Mouse (Mus musculus) limb, embryonic 14.5 days (tissue): ENCODE measurements around the gene Actr3b. TPM values are rescaled to one million over a fixed set of nuclear protein-coding genes. Genes with fewer than 3 reads are reported as not detected.

ENCODE experiments used
- ATAC-seq: fragments of 200-750 bp; cut with Nextera tagmentation; 2 replicates; pipeline ENCODE4 v1.8.0; 2017; ENCODE audit warnings: low read depth, moderate number of reproducible peaks, moderate TSS enrichment; ENCODE audit not compliant: low FRiP score
- DNase-seq: peaks from one replicate; pipeline ENCODE4 v3.0.0-alpha.2; 2015; ENCODE audit warnings: low spot score
- H3K27ac ChIP-seq: fragments of 300-500 bp; sonication (generic); replicated peaks from 2 replicates; pipeline ENCODE4 v1.5.1; 2014; ENCODE audit warnings: low read depth, mild to moderate bottlenecking, low read length, moderate library complexity, mixed read lengths
- H3K27me3 ChIP-seq: fragments of 300-500 bp; sonication (generic); 2 replicates; pipeline ENCODE4 v1.6.1; 2014; ENCODE audit warnings: low read length, mixed read lengths; ENCODE audit not compliant: control insufficient read depth, insufficient read depth
- H3K36me3 ChIP-seq: fragments of 300-500 bp; sonication (generic); 2 replicates; pipeline ENCODE4 v1.6.1; 2014; ENCODE audit warnings: mild to moderate bottlenecking, low read length, moderate library complexity, mixed read lengths; ENCODE audit not compliant: control insufficient read depth, insufficient read depth
- H3K4me1 ChIP-seq: fragments of 300-500 bp; sonication (generic); 2 replicates; pipeline ENCODE4 v1.6.1; 2014; ENCODE audit warnings: antibody characterized with exemption, low read length, mixed read lengths; ENCODE audit not compliant: control insufficient read depth, insufficient read depth
- H3K4me2 ChIP-seq: fragments of 300-500 bp; sonication (generic); replicated peaks from 2 replicates; pipeline ENCODE4 v1.6.1; 2014; ENCODE audit warnings: low read depth, mild to moderate bottlenecking, low read length, moderate library complexity; ENCODE audit not compliant: severe bottlenecking
- H3K4me3 ChIP-seq: fragments of 300-500 bp; sonication (generic); replicated peaks from 2 replicates; pipeline ENCODE4 v1.5.1; 2014; ENCODE audit warnings: low read length
- H3K9ac ChIP-seq: fragments of 300-500 bp; sonication (generic); 2 replicates; pipeline ENCODE4 v1.6.1; 2014; ENCODE audit warnings: mild to moderate bottlenecking, low read depth, low read length, moderate library complexity; ENCODE audit not compliant: severe bottlenecking
- H3K9me3 ChIP-seq: fragments of 300-500 bp; sonication (generic); 2 replicates; pipeline ENCODE4 v1.6.1; 2016; ENCODE audit warnings: low read length; ENCODE audit not compliant: control insufficient read depth
- POLR2A ChIP-seq: fragments of 200-500 bp; IDR thresholded peaks from 2 replicates; pipeline ENCODE4 v1.8.0; 2012; ENCODE audit warnings: inconsistent platforms, mild to moderate bottlenecking, moderate library complexity, borderline replicate concordance; ENCODE audit not compliant: insufficient read depth, insufficient read length; ENCODE audit errors: extremely low read depth
- WGBS: fragments of 180-500 bp; shearing (Covaris S2); extraction: QIAGEN DNeasy Blood & Tissue Kit; methylation state at CpG from one replicate; pipeline ENCODE4 v1.1.7; 2014; 5-methylcytosine and 5-hydroxymethylcytosine counted together
- polyA plus RNA-seq, 2 experiments: library from polyadenylated mRNA; depleted of rRNA in 1 of 2; stranded (reverse) in 1 of 2; unstranded in 1 of 2; fragments of >200 nt; fragmentation: Nextera tagmentation in 1 of 2; extraction: Ambion mirVana in 1 of 2; gene quantifications; 2 replicates each; pipeline versions ENCODE4 v1.2.1 to v1.2.3; 2012 to 2014

Gene Actr3b
- polyA plus RNA-seq, 2 experiments: 2.3 to 4.6 TPM

DNA sequence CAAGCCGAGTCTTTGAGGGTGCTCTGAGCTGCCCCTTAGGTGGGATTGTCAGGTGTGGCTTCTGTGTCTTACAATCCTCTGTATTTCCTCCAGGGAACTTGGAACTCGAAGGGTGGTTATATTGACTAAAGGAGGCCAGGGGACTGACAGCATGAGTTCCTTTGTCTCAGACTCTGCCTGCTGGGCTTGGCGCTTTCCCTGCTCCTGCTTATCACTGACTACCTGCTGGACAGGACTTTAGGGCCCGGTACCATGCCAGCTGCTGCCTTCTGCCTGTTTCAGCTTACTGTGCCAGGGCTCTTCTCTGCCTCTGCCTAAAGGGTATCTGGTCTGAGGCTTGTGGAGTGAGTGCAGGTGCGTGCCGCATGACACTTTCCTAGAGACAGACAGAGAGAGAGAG lies 53.1 kb downstream of the Actr3b start:
- Histone ChIP-seq H3K9me3 (no peaks in the 10 kb centered on the region), H3K4me2 (no peak overlapping the region), H3K36me3 (no peaks in the 10 kb centered on the region), H3K4me1 (no peaks in the 10 kb centered on the region), H3K27ac (no peak overlapping the region), H3K4me3 (no peak overlapping the region), H3K9ac (no peak overlapping the region), H3K27me3 (no peaks in the 10 kb centered on the region)
- WGBS: 62% methylated on average over 6 of the region's 6 CpGs
- DNase-seq (no peak), ATAC-seq (no peak)
- TF ChIP-seq POLR2A: no peak

DNA sequence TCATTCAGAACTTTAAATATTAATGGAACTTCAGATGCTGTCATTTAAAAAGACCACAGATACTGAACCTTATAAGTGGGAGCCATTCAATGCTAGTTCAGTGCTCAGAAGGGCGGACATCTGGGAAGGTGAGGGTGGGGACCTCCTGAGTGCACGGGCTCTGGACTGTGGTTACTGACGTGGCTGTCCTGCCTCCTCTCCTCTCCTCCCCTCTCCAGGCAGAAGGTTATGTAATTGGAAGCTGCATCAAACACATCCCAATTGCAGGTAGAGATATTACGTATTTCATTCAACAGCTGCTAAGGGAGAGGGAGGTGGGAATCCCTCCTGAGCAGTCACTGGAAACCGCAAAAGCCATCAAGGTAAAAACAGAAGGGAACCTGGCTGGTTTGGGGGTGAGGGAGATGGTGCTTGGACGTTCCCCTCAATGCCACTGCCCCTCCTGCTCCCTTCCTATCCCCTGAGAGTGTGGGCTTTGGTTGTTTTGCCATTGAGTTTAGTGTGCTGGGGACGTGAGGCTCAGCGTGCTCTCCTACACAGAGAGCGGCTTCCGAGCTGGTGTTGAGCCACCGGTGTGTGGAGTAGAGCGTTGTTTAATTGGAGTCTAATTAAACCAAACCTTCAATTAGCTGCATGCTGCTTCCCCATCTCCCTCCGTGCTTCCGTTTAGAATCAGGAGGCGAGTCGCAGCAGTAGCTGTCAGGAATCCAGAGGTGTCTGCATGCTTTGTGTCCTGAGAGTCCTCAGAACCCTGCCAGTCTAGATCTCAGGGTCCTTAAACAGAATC lies 69.7 kb downstream of the Actr3b start:
- no peak overlapping the region for H3K4me2 ChIP-seq
- no peaks in the 10 kb centered on the region for H3K4me1 ChIP-seq
- no peak overlapping the region for H3K4me3 ChIP-seq
- no peak for TF ChIP-seq POLR2A
- ATAC-seq (no peak), DNase-seq (no peak)
- H3K9me3 ChIP-seq: no peaks in the 10 kb centered on the region
- no peak overlapping the region for H3K9ac ChIP-seq
- no peak overlapping the region for H3K27ac ChIP-seq
- H3K27me3 ChIP-seq: no peaks in the 10 kb centered on the region
- 64% methylated on average over 15 of the region's 16 CpGs for WGBS
- H3K36me3 ChIP-seq: no peaks in the 10 kb centered on the region

DNA sequence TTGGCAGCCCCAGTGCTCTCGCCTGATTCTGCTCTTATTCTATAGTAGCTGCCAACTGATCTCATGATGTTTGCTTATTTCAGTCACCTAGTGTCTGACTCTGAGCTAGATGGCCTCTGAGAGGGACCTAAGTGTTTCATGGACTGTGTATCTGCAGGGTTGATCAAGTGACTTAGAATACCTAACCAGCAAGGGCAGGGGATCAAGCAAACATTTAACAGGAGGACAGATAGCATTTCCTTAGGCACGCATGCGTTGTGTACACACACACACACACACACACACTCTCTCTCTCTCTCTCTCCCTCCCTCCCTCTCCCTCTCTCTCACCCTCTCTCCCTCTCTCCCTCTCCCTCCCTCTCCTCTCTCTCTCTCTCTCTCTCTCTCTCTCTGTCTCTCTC lies 71.0 kb downstream of the Actr3b start:
- ATAC-seq (no peak), DNase-seq (no peak)
- 82% methylated on average over 3 of the region's 3 CpGs for WGBS
- H3K27ac ChIP-seq: no peak overlapping the region
- H3K4me2 ChIP-seq: no peak overlapping the region
- H3K9me3 ChIP-seq: no peaks in the 10 kb centered on the region
- H3K4me1 ChIP-seq: no peaks in the 10 kb centered on the region
- H3K27me3 ChIP-seq: no peaks in the 10 kb centered on the region
- TF ChIP-seq POLR2A: no peak
- no peak overlapping the region for H3K4me3 ChIP-seq
- no peak overlapping the region for H3K9ac ChIP-seq
- no peaks in the 10 kb centered on the region for H3K36me3 ChIP-seq

DNA sequence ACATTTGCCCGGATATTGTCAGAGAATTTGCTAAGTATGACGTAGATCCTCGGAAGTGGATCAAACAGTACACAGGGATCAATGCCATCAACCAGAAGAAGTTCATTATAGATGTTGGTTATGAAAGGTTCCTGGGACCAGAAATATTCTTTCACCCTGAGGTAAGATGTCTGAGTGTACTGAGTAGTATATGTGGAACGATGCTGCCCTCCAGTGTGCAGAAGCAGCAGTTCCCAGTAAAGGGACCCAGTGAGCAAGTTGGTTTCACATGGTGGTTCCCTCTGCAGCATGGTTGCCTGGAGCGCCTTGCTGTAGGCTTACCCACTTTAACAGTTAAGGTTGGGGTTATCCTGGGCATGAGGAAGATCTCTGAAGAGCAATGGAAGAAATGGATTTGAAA lies 71.8 kb downstream of the Actr3b start:
- DNase-seq (peak; percentile 47), ATAC-seq (0 out of 2 replicates have a peak, but pooled peaks have one; percentile 47)
- Histone ChIP-seq H3K9ac (no peak overlapping the region), H3K4me2 (no peak overlapping the region), H3K36me3 (no peaks in the 10 kb centered on the region), H3K27me3 (no peaks in the 10 kb centered on the region), H3K27ac (no peak overlapping the region), H3K9me3 (no peaks in the 10 kb centered on the region), H3K4me1 (no peaks in the 10 kb centered on the region), H3K4me3 (no peak overlapping the region)
- TF ChIP-seq POLR2A: no peak
- 75% methylated on average over 5 of the region's 5 CpGs for WGBS

DNA sequence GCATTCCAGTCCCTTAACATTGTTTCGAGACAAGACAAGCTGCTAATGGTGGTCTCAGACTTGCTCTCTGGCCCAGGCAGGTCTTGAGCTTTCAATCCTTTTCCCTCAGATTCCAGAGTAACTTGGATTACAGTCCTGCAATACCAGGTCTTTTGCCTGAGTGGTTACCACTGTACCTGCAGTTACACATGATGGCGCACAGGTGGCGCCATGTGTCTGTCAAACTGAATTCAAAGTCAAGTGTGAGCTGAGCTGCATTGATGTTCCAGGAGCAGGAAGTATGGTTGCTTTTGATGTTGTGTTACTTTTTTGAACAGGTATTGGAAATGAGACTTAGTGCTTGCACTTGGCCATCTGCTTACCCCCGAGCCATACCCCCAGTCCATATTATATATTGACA lies 79.6 kb downstream of the Actr3b start:
- Histone ChIP-seq H3K36me3 (no peaks in the 10 kb centered on the region), H3K4me3 (no peak overlapping the region), H3K27me3 (no peaks in the 10 kb centered on the region), H3K27ac (no peak overlapping the region), H3K9me3 (no peaks in the 10 kb centered on the region), H3K9ac (no peak overlapping the region), H3K4me1 (no peaks in the 10 kb centered on the region), H3K4me2 (no peak overlapping the region)
- TF ChIP-seq POLR2A: no peak
- WGBS: 29% methylated on average over 4 of the region's 4 CpGs
- ATAC-seq (peak; percentile 15; the same call in 1 of the 2 replicates), DNase-seq (peak; percentile 29)

DNA sequence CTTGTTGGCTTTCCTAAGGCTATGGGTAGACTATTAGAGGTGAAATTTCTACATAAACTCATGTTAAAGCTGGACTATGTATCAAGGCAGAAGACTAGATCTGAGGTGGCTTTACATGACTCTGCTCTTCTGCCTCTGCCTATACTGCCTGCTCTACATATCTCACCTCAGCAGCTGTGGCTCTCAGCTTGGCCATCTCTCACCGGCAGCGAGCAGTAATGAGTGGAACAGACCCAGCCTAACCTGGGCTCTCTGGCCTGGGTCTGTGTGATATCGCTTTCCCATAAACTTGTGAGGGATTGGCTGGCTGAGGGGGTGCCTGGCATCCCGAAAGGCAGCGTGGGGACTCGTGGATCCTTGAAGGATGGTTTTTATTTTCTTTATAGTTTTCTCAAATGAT lies 86.8 kb downstream of the Actr3b start:
- Histone ChIP-seq H3K27ac (no peak overlapping the region), H3K27me3 (no peaks in the 10 kb centered on the region), H3K4me2 (no peak overlapping the region), H3K9me3 (no peaks in the 10 kb centered on the region), H3K4me3 (no peak overlapping the region), H3K9ac (no peak overlapping the region), H3K36me3 (no peaks in the 10 kb centered on the region), H3K4me1 (no peaks in the 10 kb centered on the region)
- WGBS: 64% methylated on average over 6 of the region's 6 CpGs
- TF ChIP-seq POLR2A: no peak
- no peak for ATAC-seq
- no peak for DNase-seq
